Mouse (Mus musculus): ENCODE measurements around the gene Epha1.

- no peak for TF ChIP-seq POLR2A (IDR thresholded peaks at IDR 0.05; ENCODE audit: insufficient read depth, low read length)
- TF ChIP-seq CTCF (IDR thresholded peaks at IDR 0.05; ENCODE audit: low read depth, low read length): no peak
- no peak for TF ChIP-seq EP300 (IDR thresholded peaks at IDR 0.05; ENCODE audit: insufficient read depth, low read depth, low read length)
Measured at GRCm38 (mm10) chr6:42343361-42344120, 29.5 kb downstream of the Epha1 start.

All from ES-Bruce4 (cell line).